Mouse (Mus musculus) kidney, postnatal 4 days (tissue): ENCODE measurements around the gene Spop.
"Not testable (repeated sequence)": the region's sequence is repeated elsewhere in the genome, so short reads cannot be mapped to it uniquely, and the experiment has no call there.

Source experiments
- DNase-seq, 2 experiments: peaks; one replicate each; pipeline ENCODE4 v3.0.0; 2021; ENCODE audit warnings: mixed read lengths in 2 of 2

The Spop gene

GRCm38 (mm10) chr11:95391743-95392142 is 22.1 kb upstream of the Spop start:
- no peak for DNase-seq

- DNase-seq, result no peak
Observed at GRCm38 (mm10) chr11:95392223-95392667, 21.6 kb upstream of the Spop start.

GRCm38 (mm10) chr11:95392708-95393499 is 21.0 kb upstream of the Spop start:
- DNase-seq, result no peak

- DNase-seq, result no peak
Observed at GRCm38 (mm10) chr11:95393500-95393816, 20.4 kb upstream of the Spop start.

- no peak for DNase-seq
Observed at GRCm38 (mm10) chr11:95394112-95394511, 19.8 kb upstream of the Spop start.

- DNase-seq, result no peak
Observed at GRCm38 (mm10) chr11:95396548-95396947, 17.3 kb upstream of the Spop start.

GRCm38 (mm10) chr11:95397843-95398835 is 15.7 kb upstream of the Spop start:
- DNase-seq, result peak; percentile 87 to 89

GRCm38 (mm10) chr11:95399520-95400020 is 14.3 kb upstream of the Spop start:
- DNase-seq, result no peak

- no peak for DNase-seq
Observed at GRCm38 (mm10) chr11:95401568-95401967, 12.3 kb upstream of the Spop start.

- DNase-seq, result no peak
Observed at GRCm38 (mm10) chr11:95402196-95402595, 11.7 kb upstream of the Spop start.

GRCm38 (mm10) chr11:95402658-95403101 is 11.2 kb upstream of the Spop start:
- DNase-seq, result peak in 1 of 2 experiments; percentile 31

- no peak for DNase-seq
Observed at GRCm38 (mm10) chr11:95403382-95404340, 10.2 kb upstream of the Spop start.

- no peak for DNase-seq
Observed at GRCm38 (mm10) chr11:95405771-95406170, 8.1 kb upstream of the Spop start.

GRCm38 (mm10) chr11:95406398-95406797 is 7.5 kb upstream of the Spop start:
- DNase-seq, result not testable (repeated sequence)

- no peak for DNase-seq
Observed at GRCm38 (mm10) chr11:95409450-95410112, 4.3 kb upstream of the Spop start.

GRCm38 (mm10) chr11:95411453-95412013 is 2.3 kb upstream of the Spop start:
- DNase-seq, result no peak

- DNase-seq, result no peak
Observed at GRCm38 (mm10) chr11:95412615-95413014, 1.3 kb upstream of the Spop start.

GRCm38 (mm10) chr11:95414536-95415161 is 769 bp downstream of the Spop start:
- peak; percentile 98 to 99 for DNase-seq

GRCm38 (mm10) chr11:95415931-95416330 is 2.1 kb downstream of the Spop start:
- no peak for DNase-seq

- no peak for DNase-seq
Observed at GRCm38 (mm10) chr11:95417341-95417740, 3.5 kb downstream of the Spop start.
